Mouse (Mus musculus) macrophage (primary cell): Measurements from ENCODE around the gene Gtf3c5. TPM values are rescaled to one million over a fixed set of nuclear protein-coding genes. Genes with fewer than 3 reads are reported as not detected.

Experiments
- H3K27ac ChIP-seq: fragments of 350-480 bp; formaldehyde crosslinking; 2 replicates; pipeline ENCODE4 v1.9.0; 2021
- H3K36me3 ChIP-seq: fragments of 350-480 bp; formaldehyde crosslinking; 2 replicates; pipeline ENCODE4 v1.9.0; 2021; ENCODE audit errors: inconsistent target
- H3K4me3 ChIP-seq: fragments of 350-480 bp; formaldehyde crosslinking; 2 replicates; pipeline ENCODE4 v1.9.0; 2021; ENCODE audit errors: inconsistent target
- H3K79me2 ChIP-seq: fragments of 350-480 bp; formaldehyde crosslinking; 2 replicates; pipeline ENCODE4 v1.9.0; 2021; ENCODE audit errors: inconsistent target
- WGBS: methylation state at CpG from one replicate; pipeline ENCODE4 v1.1.7; 2026; ENCODE audit warnings: inconsistent platforms; ENCODE audit not compliant: missing documents; 5-methylcytosine and 5-hydroxymethylcytosine counted together
- polyA plus RNA-seq: library from polyadenylated mRNA; stranded (reverse); fragments of 250-400 nt; gene quantifications from 3 replicates; pipeline ENCODE4 v1.2.4, GENCODE M21; 2018; ENCODE audit warnings: inconsistent platforms

Gene Gtf3c5
- polyA plus RNA-seq, 1 experiment from 2014 or later, result 14.6 TPM

DNA sequence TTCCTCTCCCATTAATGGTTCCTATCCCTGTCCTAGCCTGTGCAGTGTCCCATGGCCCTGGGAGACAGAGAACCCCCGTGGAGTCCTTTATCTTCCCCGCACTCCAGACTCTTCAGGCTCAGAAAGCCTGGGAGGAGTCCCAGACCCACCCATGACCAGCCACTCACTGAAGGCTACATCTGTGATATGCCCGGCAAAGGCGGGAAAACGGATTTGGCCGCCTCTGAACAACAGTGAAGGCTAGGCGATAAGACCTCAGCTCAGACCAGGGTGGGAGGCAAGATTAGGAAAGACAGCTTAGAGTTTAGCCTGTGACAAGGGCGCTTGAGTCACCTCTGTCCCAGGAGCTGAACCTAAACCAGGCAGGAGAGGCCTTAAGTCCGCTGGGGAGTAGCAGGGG, 33.3 kb upstream of the Gtf3c5 start:
- no peak overlapping the region for H3K4me3 ChIP-seq
- WGBS, result 96% methylated on average over 9 of the region's 9 CpGs
- H3K36me3 ChIP-seq, result no peaks in the 10 kb centered on the region
- H3K27ac ChIP-seq, result no peak overlapping the region
- H3K79me2 ChIP-seq, result no peaks in the 10 kb centered on the region

DNA sequence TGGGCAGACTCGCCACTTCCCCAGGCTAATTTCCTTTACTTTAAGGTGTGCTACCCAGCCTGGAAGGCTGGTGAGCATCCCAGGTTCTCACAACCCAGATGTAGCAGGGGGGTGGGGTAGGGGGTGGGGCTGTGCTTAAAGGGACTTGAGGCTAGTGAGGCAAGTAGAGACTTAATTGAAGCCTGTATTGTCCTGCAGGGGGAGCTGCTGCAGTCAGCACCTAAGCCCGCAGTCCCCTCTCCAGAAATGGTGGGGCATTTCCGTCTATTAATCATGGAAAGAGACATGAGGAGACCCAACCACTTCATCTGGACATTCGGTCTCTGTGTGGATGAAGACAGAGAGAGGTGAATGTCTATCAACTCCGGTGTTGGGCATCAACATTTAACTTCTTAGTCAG, 32.8 kb upstream of the Gtf3c5 start:
- no peaks in the 10 kb centered on the region for H3K79me2 ChIP-seq
- H3K4me3 ChIP-seq, result no peak overlapping the region
- H3K36me3 ChIP-seq, result no peaks in the 10 kb centered on the region
- no peak overlapping the region for H3K27ac ChIP-seq
- WGBS, result 80% methylated on average over 5 of the region's 5 CpGs

DNA sequence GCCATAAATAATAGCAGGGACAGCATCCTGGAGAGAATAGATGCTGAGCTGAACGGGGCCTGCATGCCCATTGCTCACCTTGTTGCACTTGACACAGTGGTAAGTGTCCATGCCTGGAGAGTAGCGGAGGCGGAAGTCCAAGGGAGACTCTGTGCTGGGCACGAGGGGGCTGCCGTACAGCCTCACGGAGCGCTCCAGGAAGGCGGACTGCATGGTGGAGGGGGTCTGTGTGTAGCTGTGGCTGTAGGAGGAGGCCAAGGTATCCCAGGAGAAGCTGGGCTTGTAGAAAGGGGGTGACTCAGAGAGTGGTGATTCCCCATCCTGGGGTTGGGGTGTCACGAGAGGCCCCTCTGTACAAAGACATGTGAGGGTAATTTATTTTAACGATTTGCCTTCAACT, 30.0 kb upstream of the Gtf3c5 start:
- 100% methylated on average over 10 of the region's 10 CpGs for WGBS
- Histone ChIP-seq H3K36me3 (no peaks in the 10 kb centered on the region), H3K79me2 (no peaks in the 10 kb centered on the region), H3K4me3 (no peak overlapping the region), H3K27ac (no peak overlapping the region)

DNA sequence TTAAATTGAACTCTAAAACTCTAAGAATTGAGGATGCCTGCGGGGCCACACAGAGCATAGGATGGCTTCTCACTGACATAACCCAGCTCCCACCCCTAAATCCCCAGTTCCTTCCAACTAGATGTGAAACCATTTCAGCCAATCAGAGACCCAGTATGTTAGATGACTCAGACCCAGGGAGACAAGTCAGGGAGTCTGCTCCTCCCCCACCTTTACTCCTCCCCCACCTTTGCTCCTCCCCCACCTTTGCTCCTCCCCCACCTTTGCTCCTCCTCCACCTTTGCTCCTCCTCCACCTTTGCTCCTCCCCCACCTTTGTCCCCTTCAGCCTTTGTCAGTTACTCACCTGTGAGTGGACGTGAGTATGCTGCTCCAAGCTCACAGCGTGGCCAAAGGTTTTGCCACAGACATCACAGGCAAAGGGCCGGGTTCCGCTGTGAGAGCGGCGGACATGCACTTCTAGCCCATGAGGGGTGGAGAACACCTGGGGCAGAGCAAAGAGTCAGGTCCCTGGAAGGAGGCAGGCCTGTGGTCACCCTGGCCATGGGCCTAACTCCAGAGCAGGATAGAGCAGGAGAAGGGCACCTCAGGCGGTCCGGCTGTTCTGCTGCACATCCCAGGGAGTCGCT, 29.0 kb upstream of the Gtf3c5 start:
- H3K79me2 ChIP-seq, result no peaks in the 10 kb centered on the region
- H3K36me3 ChIP-seq, result no peaks in the 10 kb centered on the region
- no peak overlapping the region for H3K4me3 ChIP-seq
- no peak overlapping the region for H3K27ac ChIP-seq
- 97% methylated on average over 10 of the region's 10 CpGs for WGBS

DNA sequence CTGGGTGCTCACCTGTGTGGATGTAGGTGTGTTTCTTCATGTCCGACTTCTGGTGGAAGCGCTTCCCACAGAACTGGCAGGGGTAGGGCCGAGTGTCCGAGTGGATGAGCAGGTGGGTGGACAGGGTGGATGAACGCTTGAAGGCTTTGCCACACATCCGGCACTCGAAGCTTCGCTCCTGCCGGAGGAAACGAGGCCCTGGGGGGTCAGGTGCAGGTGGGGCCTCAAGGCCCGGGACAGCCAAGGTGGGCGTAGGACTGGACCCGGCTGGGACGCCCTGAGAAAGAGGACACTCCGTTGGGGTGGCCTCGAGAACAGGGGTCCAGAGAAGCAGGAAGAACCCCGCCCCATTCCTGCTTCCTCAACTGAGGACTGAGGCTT, 27.8 kb upstream of the Gtf3c5 start:
- H3K27ac ChIP-seq, result no peak overlapping the region
- H3K36me3 ChIP-seq, result no peaks in the 10 kb centered on the region
- no peak overlapping the region for H3K4me3 ChIP-seq
- no peaks in the 10 kb centered on the region for H3K79me2 ChIP-seq
- WGBS, result 84% methylated on average over 17 of the region's 17 CpGs

DNA sequence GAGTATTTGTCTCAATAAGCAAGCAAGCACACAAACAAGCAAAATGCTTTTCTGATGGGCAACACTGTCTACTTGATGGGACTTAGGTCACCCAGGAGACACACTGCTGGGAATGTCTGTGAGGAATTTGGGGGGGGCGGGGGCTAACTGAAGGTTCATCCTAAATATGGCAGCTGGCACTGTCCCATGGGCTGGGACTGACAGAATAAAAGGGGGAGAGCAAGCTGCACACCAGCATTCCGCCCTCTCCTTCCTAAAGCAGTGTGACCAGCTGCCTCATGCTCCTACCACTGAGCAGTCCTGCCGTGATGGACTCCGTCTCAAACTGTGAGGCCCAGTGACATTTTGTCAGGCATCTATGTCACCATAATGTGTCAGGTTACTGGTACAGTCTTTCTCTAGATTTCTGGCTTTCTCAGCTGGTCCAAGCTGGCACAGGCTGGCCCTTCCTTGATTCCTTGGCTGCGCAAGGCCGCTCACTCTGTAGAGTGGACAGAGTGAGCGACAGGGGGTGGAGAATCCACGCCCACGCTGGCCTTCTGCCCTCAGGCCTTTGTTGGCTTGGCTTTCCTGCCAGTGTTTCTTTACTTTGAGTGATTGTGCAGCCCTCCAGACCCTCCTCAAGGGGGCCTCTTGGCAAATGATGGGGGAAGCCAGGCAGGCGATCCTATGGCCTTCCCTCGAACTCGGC, 27.3 kb upstream of the Gtf3c5 start:
- Histone ChIP-seq H3K4me3 (no peak overlapping the region), H3K36me3 (no peaks in the 10 kb centered on the region), H3K27ac (no peak overlapping the region), H3K79me2 (no peaks in the 10 kb centered on the region)
- 97% methylated on average over 12 of the region's 12 CpGs for WGBS

DNA sequence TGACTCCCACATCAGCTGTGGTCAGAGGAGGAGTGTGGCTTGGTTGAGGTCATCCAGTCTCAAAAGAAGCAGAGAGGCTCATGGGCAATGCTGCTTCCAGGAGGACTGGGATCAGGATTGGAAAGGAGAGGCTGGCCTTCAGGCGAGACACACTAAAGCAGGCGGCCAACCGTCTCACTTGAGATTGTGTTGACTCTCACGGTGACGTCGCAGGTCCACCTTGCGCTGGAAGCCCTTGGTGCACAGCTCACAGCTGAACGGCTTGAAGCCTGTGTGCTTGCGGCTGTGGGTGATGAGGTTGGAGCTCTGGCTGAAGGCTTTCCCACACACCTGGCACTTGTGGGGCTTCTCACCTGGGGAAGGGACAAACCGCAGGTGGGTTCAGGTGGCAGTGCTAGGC, 26.3 kb upstream of the Gtf3c5 start:
- WGBS, result 92% methylated on average over 10 of the region's 10 CpGs
- H3K27ac ChIP-seq, result no peak overlapping the region
- no peaks in the 10 kb centered on the region for H3K79me2 ChIP-seq
- no peaks in the 10 kb centered on the region for H3K36me3 ChIP-seq
- no peak overlapping the region for H3K4me3 ChIP-seq

DNA sequence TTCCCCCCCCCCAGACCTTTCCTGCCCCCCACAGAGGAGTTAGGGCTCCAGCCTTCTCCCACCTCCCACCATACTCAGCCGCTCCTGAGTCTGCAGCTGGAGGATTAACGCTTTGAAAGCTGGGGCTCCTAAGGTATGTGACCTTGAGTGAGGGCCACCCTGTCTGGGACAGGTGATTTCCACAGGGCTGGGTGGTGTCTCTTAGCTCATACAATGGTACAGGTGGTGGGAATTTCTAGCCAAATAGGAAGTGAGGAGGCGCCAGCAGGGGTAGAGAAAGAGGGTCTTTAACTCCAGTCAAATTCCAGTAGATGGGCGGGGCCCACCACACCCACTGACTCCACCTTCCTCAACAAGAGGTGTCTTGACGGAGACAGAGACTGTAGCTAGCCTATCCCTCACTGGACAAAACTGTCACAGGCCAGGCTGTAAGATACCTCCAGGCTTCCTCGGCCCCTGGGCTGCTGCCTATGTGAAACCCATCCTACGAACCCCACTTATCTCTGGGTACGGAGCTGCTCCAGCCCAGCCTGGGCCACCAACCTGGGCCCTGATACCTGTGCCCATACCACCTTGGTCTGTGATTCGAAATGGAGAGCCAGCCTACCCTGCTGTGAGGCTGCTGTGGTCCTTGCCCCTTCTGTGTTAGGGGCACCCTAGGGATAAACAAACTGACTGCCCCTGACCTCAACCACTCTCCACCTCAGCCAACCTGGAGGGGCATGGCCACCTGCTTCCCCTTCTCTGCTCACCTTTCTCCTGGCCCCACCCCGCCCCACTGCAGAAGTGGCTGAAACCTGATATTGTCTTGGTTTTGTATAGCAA, 24.0 kb upstream of the Gtf3c5 start:
- no peaks in the 10 kb centered on the region for H3K79me2 ChIP-seq
- WGBS, result 83% methylated on average over 10 of the region's 10 CpGs
- no peak overlapping the region for H3K4me3 ChIP-seq
- no peak overlapping the region for H3K27ac ChIP-seq
- no peaks in the 10 kb centered on the region for H3K36me3 ChIP-seq

DNA sequence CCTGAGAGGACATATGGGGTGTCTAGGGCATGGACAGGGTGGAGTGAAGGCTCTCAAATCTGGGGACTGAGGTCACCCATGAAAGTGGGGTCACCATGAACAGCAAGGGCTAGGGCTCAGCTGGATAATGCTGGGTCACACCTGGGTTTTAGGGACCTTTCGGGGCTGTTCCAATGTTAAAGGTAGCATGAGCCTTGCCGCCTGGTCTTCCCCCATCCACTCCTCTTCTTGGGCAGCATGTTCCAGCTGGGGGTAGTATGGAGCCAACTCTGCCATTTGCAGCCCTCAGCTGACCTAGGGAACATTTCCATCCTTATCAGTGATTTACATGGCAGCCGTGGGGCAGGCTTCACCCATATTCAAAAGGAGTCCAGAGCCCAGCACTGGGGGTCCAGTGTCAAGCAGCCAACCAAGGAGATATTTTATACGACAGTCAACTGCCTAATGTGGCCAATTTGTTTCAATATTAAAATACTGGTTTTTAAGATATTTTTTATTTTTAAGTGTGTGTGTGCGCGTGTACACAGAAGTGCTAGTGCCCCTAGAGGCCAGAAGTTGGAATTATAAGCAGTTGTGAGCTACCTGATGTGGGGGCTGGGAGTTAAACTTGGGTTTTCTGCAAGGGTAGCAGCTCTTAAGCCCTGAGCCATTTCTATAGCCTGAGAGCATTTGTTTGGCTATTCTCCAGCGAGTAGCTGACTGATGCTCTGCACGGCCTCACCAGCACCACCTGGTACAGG, 23.2 kb upstream of the Gtf3c5 start:
- no peaks in the 10 kb centered on the region for H3K79me2 ChIP-seq
- WGBS, result 80% methylated on average over 7 of the region's 8 CpGs
- no peaks in the 10 kb centered on the region for H3K36me3 ChIP-seq
- no peak overlapping the region for H3K4me3 ChIP-seq
- no peak overlapping the region for H3K27ac ChIP-seq

DNA sequence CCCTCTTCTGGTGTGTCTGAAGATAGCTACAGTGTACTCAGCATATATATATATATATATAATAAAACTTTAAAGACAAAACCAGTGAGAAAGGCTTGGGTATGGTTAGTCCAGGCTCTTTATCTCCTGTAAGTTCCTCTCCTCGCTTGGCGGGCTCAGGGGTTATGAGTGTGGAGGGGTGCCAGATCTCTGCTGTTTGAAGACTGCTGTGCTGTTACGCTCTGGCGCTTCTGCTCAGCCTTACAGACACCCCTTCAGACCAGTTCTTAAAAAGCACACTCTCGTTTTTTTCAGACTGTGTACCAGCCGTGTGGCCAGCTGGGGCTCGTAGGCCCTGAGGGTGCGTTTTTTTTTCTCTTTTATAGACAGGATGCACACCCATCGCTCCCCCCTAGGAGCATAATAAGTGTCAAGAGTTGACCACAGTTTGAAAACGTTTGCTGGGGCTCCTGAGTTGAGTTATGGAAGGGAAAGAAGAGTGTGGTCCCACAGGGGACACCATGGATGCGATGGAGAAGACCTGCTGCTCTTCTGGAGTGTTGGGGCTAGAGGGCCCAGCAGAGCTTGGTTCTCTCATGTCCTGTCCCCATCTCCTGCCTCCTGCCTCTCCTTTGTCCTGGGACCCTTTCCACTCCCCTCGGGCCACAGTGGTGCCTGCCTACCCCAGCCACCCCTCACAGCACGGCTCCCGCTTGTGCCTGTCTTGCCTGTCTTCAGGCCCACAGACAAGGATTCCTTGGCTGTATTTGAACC, 22.4 kb upstream of the Gtf3c5 start:
- Histone ChIP-seq H3K79me2 (no peaks in the 10 kb centered on the region), H3K4me3 (no peak overlapping the region), H3K27ac (no peak overlapping the region), H3K36me3 (no peaks in the 10 kb centered on the region)
- 48% methylated on average over 14 of the region's 14 CpGs for WGBS

DNA sequence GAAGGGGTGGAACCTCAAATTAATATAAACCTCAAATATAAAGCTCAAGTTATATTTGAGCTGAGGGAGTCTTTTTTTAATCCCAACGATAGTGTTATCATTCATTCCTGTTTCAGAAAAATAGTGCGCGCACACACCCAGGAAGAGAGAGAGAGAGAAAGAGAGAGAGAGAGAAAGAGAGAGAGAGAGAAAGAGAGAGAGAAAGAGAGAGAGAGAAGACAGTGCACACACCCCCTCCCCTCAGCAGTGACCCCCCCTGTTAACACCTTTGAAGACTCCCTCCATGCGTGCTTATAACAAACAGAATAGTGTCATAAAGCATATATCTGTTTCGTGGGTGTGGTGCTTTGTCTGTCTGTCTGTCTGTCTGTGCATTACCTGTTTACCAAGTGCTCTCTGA, 20.0 kb upstream of the Gtf3c5 start:
- no peaks in the 10 kb centered on the region for H3K36me3 ChIP-seq
- 89% methylated on average over 5 of the region's 5 CpGs for WGBS
- no peak overlapping the region for H3K27ac ChIP-seq
- H3K79me2 ChIP-seq, result no peaks in the 10 kb centered on the region
- no peak overlapping the region for H3K4me3 ChIP-seq

DNA sequence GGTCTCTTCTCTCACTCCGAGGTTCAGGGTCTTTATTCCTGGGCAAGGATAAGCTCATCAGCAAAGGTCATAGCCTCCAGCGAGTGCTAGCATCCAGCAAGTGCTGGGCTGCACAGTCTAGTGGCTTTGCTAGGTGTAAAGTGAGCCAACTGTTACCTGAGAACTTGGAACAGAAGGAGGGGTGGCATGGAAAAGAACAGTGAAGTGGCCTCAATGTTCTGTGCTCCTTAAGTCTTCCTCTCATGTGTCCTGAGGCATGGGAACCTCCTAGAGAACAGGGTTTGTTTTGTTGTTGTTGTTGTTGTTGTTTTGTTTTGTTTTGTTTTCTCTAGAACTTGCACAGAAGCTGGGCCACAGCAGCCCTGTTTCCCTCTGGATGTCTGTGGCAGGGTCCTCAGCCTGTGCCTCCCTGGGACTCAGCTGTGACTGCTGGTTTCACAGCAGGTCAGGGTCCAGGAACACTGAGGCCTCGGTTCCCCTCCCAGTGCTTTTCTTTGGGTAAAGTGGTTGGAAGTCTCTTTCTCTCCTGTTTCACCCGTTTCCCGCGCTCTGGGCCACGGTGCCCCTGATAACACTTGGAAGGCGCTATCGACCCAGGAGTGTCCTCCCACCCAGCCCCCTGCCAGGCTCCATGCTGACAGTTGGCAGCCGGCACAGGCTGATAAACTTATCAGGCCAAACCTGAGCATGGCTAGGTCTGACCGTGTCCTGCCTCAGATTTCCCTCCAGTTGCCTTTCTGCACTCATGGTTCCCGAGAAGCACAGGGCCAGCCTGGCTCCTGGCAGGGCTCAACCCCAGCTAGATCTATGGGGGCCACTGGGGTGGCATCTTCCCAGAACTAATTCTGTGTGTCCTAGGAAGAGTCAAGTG, 18.4 kb upstream of the Gtf3c5 start:
- 79% methylated on average over 12 of the region's 12 CpGs for WGBS
- no peak overlapping the region for H3K4me3 ChIP-seq
- no peaks in the 10 kb centered on the region for H3K79me2 ChIP-seq
- no peak overlapping the region for H3K27ac ChIP-seq
- H3K36me3 ChIP-seq, result no peaks in the 10 kb centered on the region

DNA sequence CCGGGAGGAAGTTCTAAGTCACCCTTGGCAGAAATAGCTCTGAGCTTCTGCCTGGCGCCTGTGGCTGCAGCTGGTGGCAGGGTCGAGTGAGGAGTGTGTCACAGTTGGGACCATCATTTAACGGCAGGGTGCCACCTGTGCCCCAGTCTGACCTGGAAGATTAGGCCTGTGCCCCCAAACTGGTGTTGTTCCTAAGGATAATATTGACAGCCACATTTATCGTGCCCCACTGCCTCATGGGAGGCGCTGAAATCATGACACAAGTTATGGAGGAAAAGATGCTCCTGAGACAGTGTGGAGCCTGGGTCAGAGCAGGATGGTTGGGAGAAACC, 16.0 kb upstream of the Gtf3c5 start:
- Histone ChIP-seq H3K36me3 (no peaks in the 10 kb centered on the region), H3K79me2 (no peaks in the 10 kb centered on the region), H3K4me3 (no peak overlapping the region), H3K27ac (no peak overlapping the region)
- 25% methylated on average over 6 of the region's 6 CpGs for WGBS
